Mouse (Mus musculus): Measurements from ENCODE around the gene Ypel4. TPM values are rescaled to one million over a fixed set of nuclear protein-coding genes. Genes with fewer than 3 reads are reported as not detected.

Gene Ypel4
- total RNA-seq, 2 experiments from 2014 or later, result 0.49 to 0.51 TPM

- no peak for DNase-seq
Observed at GRCm38 (mm10) chr2:84760777-84761176, 26.9 kb downstream of the Ypel4 start.

- no peak for DNase-seq
Observed at GRCm38 (mm10) chr2:84761309-84761708, 27.5 kb downstream of the Ypel4 start.

GRCm38 (mm10) chr2:84761840-84762239 is 28.0 kb downstream of the Ypel4 start:
- no peak for DNase-seq

GRCm38 (mm10) chr2:84762295-84762694 is 28.4 kb downstream of the Ypel4 start:
- DNase-seq, result no peak

GRCm38 (mm10) chr2:84762818-84763217 is 29.0 kb downstream of the Ypel4 start:
- no peak for DNase-seq

GRCm38 (mm10) chr2:84770501-84770900 is 36.6 kb downstream of the Ypel4 start:
- DNase-seq, result peak; percentile 69

GRCm38 (mm10) chr2:84772454-84772853 is 38.6 kb downstream of the Ypel4 start:
- DNase-seq, result no peak

GRCm38 (mm10) chr2:84773195-84773594 is 39.3 kb downstream of the Ypel4 start:
- peak; percentile 19 for DNase-seq

- DNase-seq, result peak; percentile 87
Observed at GRCm38 (mm10) chr2:84774751-84775150, 40.9 kb downstream of the Ypel4 start.

- DNase-seq, result peak; percentile 17
Observed at GRCm38 (mm10) chr2:84775241-84775640, 41.4 kb downstream of the Ypel4 start, which contains the start of gene Serping1. TSS of gene Serping1 (minus strand) at chr2:84775444.

GRCm38 (mm10) chr2:84775665-84776064 is 41.8 kb downstream of the Ypel4 start:
- DNase-seq, result peak; percentile 48

- DNase-seq, result no peak
Observed at GRCm38 (mm10) chr2:84777706-84778105, 43.8 kb downstream of the Ypel4 start.

- DNase-seq, result no peak
Observed at GRCm38 (mm10) chr2:84779210-84779609, 45.4 kb downstream of the Ypel4 start.

- DNase-seq, result no peak
Observed at GRCm38 (mm10) chr2:84783315-84783714, 49.5 kb downstream of the Ypel4 start.

- no peak for DNase-seq
Observed at GRCm38 (mm10) chr2:84783840-84784566, 50.1 kb downstream of the Ypel4 start.

Small RNAs within 50 kb of the gene (microRNA-seq; reads per million reads assigned to microRNA genes)
- gene Mir130a (ENCODE audit: borderline replicate concordance in 2 of 2), result 3,613 to 5,706 reads per million in 2 experiments

Other genes starting within 250 kb of the Ypel4 start
- gene Ctnnd1, start 83.3 kb upstream of the Ypel4 start, total RNA-seq (2021), result 10 to 100 TPM; 29.6 to 31.2 TPM
- gene Btbd18, start 75.0 kb upstream of the Ypel4 start, total RNA-seq (2021), result not detected
- gene Selenoh, start 63.3 kb upstream of the Ypel4 start, total RNA-seq (2021), result 10 to 100 TPM in 1 of 2 experiments, 1 to 10 TPM in 1; 9.7 to 11.9 TPM
- gene Gm28635, start 56.0 kb upstream of the Ypel4 start, total RNA-seq (2021), result 1 to 10 TPM in 1 of 2 experiments, under 1 TPM in 1; 0.94 to 3.4 TPM
- gene Med19, start 55.7 kb upstream of the Ypel4 start, total RNA-seq (2021), result 1 to 10 TPM; 6.7 to 7.6 TPM
- 10 to 100 TPM; 47.6 to 69.5 TPM for gene Tmx2, start 54.9 kb upstream of the Ypel4 start, total RNA-seq (2021)
- 10 to 100 TPM; 56.6 TPM for gene Zdhhc5, start 18.9 kb upstream of the Ypel4 start, total RNA-seq (2021)
- gene Clp1, start 6.7 kb upstream of the Ypel4 start, total RNA-seq (2021), result 1 to 10 TPM; 3.2 to 3.5 TPM
- under 1 TPM; 0.54 to 0.95 TPM for gene Gm19426, start 9.6 kb downstream of the Ypel4 start, total RNA-seq (2021)
- 10 to 100 TPM; 46.7 to 59.3 TPM for gene Serping1, start 41.4 kb downstream of the Ypel4 start, total RNA-seq (2021)
- 1 to 10 TPM; 4.2 to 8.1 TPM for gene Ube2l6, start 64.8 kb downstream of the Ypel4 start, total RNA-seq (2021)
- gene Smtnl1, start 88.6 kb downstream of the Ypel4 start, total RNA-seq (2021), result 100 to 1,000 TPM; 101 to 105 TPM
- 10 to 100 TPM; 49.3 to 51.3 TPM for gene Timm10, start 92.9 kb downstream of the Ypel4 start, total RNA-seq (2021)
- 1 to 10 TPM; 7.7 to 8.4 TPM for gene Slc43a1, start 104.8 kb downstream of the Ypel4 start, total RNA-seq (2021)
- under 1 TPM; 0.43 to 0.54 TPM for gene Rtn4rl2, start 152.7 kb downstream of the Ypel4 start, total RNA-seq (2021)
- gene Slc43a3, start 202.5 kb downstream of the Ypel4 start, total RNA-seq (2021), result 10 to 100 TPM; 22.9 to 23.4 TPM
- gene Prg2, start 246.4 kb downstream of the Ypel4 start, total RNA-seq (2021), result not detected

All from gastrocnemius, postnatal 25 days (tissue).